Mouse (Mus musculus) brain, embryonic 14.5 days (tissue): ENCODE measurements around the gene Med7.

Experiments
- CTCF ChIP-seq: fragments of 200-500 bp; IDR thresholded peaks from 2 replicates; pipeline ENCODE4 v1.5.1; 2012; ENCODE audit warnings: inconsistent platforms, mild to moderate bottlenecking, moderate library complexity, borderline replicate concordance; ENCODE audit not compliant: insufficient read depth, insufficient read length; ENCODE audit errors: extremely low read depth
- POLR2A ChIP-seq: fragments of 200-500 bp; IDR thresholded peaks from 2 replicates; pipeline ENCODE4 v1.6.1; 2012; ENCODE audit warnings: mild to moderate bottlenecking, inconsistent platforms, borderline replicate concordance; ENCODE audit not compliant: poor library complexity, insufficient read depth, insufficient read length, severe bottlenecking; ENCODE audit errors: extremely low read depth

DNA sequence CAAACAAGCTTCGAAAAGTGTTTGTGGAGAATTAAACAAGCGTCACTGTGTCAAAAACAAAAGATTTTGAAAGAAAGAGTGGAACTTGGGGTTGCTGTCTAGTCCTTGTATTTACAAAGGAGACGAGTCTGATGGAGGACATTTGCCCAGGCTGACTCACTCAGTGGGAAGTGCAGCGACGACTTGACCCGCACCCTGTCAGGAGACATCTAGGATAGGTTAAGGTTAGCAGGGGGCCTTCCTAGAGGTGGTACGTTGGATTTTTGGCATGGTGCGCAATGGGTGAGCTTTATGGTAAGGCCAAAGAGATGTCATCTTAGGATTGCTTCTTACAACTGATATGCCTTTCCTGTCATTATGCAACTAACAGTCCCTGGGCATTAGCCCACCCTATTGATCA lies 49.7 kb upstream of the Med7 start:
- TF ChIP-seq POLR2A: no peak
- no peak for TF ChIP-seq CTCF
